Mouse (Mus musculus) hindbrain, postnatal 0 days (tissue): ENCODE data around the gene Rpl34. TPM values are rescaled to one million over a fixed set of nuclear protein-coding genes. Genes with fewer than 3 reads are reported as not detected.

Source experiments
- ATAC-seq: fragments of 200-750 bp; cut with Nextera tagmentation; 2 replicates; pipeline ENCODE4 v1.8.0; 2017; ENCODE audit warnings: mild to moderate bottlenecking, moderate TSS enrichment, moderate library complexity
- DNase-seq: peaks from one replicate; pipeline ENCODE4 v3.0.0-alpha.2; 2015; ENCODE audit warnings: low spot score
- H3K27ac ChIP-seq: fragments of 300-500 bp; sonication (generic); 2 replicates; pipeline ENCODE4 v1.5.1; 2014; ENCODE audit warnings: mild to moderate bottlenecking
- H3K27me3 ChIP-seq: fragments of 300-500 bp; sonication (generic); 2 replicates; pipeline ENCODE4 v1.6.1; 2014; ENCODE audit warnings: low read length, mixed read lengths; ENCODE audit not compliant: insufficient read depth
- H3K36me3 ChIP-seq: fragments of 300-500 bp; sonication (generic); 2 replicates; pipeline ENCODE4 v1.6.1; 2014; ENCODE audit warnings: low read length, mixed read lengths; ENCODE audit not compliant: insufficient read depth
- H3K4me1 ChIP-seq: fragments of 300-500 bp; sonication (generic); 2 replicates; pipeline ENCODE4 v1.6.1; 2014; ENCODE audit warnings: antibody characterized with exemption, low read length, mixed read lengths; ENCODE audit not compliant: insufficient read depth
- H3K4me2 ChIP-seq: fragments of 300-500 bp; sonication (generic); 2 replicates; pipeline ENCODE4 v1.6.1; 2014; ENCODE audit warnings: low read depth, mild to moderate bottlenecking, low read length, moderate library complexity, mixed read lengths
- H3K4me3 ChIP-seq: fragments of 300-500 bp; sonication (generic); 2 replicates; pipeline ENCODE4 v1.5.1; 2014; ENCODE audit warnings: low read length
- H3K9ac ChIP-seq: fragments of 300-500 bp; sonication (generic); replicated peaks from 2 replicates; pipeline ENCODE4 v1.6.1; 2014; ENCODE audit warnings: mild to moderate bottlenecking, low read length, moderate library complexity, mixed read lengths
- H3K9me3 ChIP-seq: fragments of 300-500 bp; sonication (generic); 2 replicates; pipeline ENCODE4 v1.6.1; 2016; ENCODE audit warnings: low read length, mixed read lengths
- CTCF ChIP-seq: IDR thresholded peaks from 2 replicates; pipeline ENCODE4 v1.5.1; 2016; ENCODE audit warnings: antibody characterized with exemption, control low read depth, low read depth
- WGBS: fragments of 180-500 bp; shearing (Covaris S2); extraction: QIAGEN DNeasy Blood & Tissue Kit; methylation state at CpG from one replicate; pipeline ENCODE4 v1.1.7; 2014; 5-methylcytosine and 5-hydroxymethylcytosine counted together
- polyA plus RNA-seq: library from polyadenylated mRNA; unstranded; fragments of >200 nt; fragmentation: Nextera tagmentation; extraction: Ambion mirVana; gene quantifications from 2 replicates; pipeline ENCODE4 v1.2.1, GENCODE M21; 2015
- total RNA-seq: library from RNA; depleted of rRNA; stranded (reverse); fragments of >200 nt; gene quantifications from 2 replicates; pipeline ENCODE4 v1.2.3, GENCODE M21; 2014

The Rpl34 gene
- total and polyA plus RNA-seq, 2 experiments from 2014 or later: 543 to 622 TPM

DNA sequence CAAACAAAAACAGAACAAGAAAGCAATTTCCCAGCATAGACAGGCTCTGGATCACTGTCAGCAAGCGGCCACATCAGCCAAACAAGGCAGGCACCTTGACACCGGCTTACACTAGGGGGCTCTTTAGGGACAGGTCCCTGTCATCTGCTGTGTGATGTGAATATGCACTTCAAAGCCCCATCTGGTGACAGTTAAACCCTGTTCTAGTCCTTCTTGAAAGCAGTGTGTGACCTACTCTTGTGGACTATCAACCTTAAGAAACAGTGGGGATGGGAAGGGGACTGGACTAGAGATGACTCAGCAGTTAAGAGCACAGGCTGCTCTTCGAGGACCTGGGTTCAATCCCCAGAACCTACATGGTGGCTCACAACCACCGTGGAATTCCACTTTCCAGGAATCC lies 32.6 kb downstream of the Rpl34 start:
- Histone ChIP-seq H3K27me3 (no peaks in the 10 kb centered on the region), H3K4me3 (no peak overlapping the region), H3K4me2 (no peak overlapping the region), H3K27ac (no peak overlapping the region), H3K9ac (no peak overlapping the region), H3K9me3 (no peaks in the 10 kb centered on the region), H3K36me3 (peaks cover 25% of the 10 kb centered on the region), H3K4me1 (no peaks in the 10 kb centered on the region)
- DNase-seq: no peak
- 75% methylated on average over 4 of the region's 4 CpGs for WGBS
- peak; percentile 10; the same call in 1 of the 2 replicates for TF ChIP-seq CTCF
- no peak for ATAC-seq

DNA sequence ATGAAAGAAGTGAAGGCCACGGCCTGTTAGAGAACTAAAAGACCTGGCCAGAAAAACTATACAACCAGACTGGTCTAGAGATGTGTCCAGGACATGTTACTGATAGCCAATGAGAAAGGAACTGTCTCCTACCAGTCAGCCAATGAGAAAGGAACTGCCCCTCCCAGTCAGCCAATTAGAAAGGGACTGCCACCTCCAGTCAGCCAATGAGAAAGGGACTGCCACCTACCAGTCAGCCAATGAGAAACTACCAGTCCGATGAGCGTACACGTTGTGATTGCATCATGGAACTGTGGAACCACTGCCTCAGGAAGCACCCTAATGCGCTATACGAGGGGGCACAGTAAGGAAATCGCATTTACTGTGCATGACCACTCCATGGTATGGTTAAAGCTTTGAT lies 35.5 kb downstream of the Rpl34 start:
- ATAC-seq (peak; percentile 2; the same call in 1 of the 2 replicates), DNase-seq (no peak)
- Histone ChIP-seq H3K4me2 (no peak overlapping the region), H3K36me3 (peaks cover 11% of the 10 kb centered on the region), H3K9ac (no peak overlapping the region), H3K4me1 (0 out of 2 replicates have a peak, but pooled peaks cover 3% of the 10 kb centered on the region), H3K27me3 (no peaks in the 10 kb centered on the region), H3K4me3 (no peak overlapping the region), H3K9me3 (no peaks in the 10 kb centered on the region), H3K27ac (no peak overlapping the region)
- TF ChIP-seq CTCF: no peak
- WGBS: 93% methylated on average over 7 of the region's 7 CpGs

GRCm38 (mm10) chr3:130694041-130694593 lies 36.1 kb downstream of the Rpl34 start:
- no peak overlapping the region for H3K4me3 ChIP-seq
- no peak overlapping the region for H3K27ac ChIP-seq
- ATAC-seq (no peak), DNase-seq (peak; percentile 75)
- no peaks in the 10 kb centered on the region for H3K27me3 ChIP-seq
- WGBS: 69% methylated on average over 9 of the region's 9 CpGs
- TF ChIP-seq CTCF: peak; percentile 80
- no peak overlapping the region for H3K4me2 ChIP-seq
- H3K36me3 ChIP-seq: peaks cover 6% of the 10 kb centered on the region; the same call in 1 of the 2 replicates
- H3K4me1 ChIP-seq: 0 out of 2 replicates have a peak, but pooled peaks cover 3% of the 10 kb centered on the region
- no peak overlapping the region for H3K9ac ChIP-seq
- H3K9me3 ChIP-seq: no peaks in the 10 kb centered on the region

DNA sequence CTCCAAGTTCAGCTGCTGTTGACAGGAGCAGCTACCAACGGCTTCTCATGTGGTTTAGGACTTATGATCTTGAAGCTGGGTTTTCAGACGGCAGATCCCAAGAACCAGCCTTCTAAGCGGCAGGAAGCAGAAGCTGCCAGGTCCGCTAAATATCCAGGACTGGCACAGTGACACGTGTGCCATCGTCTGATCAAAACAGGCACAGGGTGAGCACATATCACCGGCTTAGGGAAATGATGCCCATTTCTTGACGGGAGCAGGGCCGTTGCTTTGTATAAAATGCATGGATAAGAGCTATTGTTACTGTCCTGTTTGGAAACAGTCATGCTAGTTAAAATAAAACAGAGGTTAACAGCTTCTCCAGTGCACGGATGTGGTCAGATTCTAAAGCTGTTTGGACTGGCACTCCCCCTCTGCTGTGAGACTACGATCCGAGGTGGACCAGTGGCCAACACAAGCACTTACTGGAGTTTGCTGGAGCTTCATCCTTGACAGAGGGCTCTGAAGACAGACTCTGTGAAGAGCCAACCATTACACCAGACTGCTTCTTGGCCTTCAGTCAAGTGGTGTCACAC lies 38.5 kb downstream of the Rpl34 start:
- 25% methylated on average over 12 of the region's 12 CpGs for WGBS
- no peak for TF ChIP-seq CTCF
- 0 out of 2 replicates have a peak, but pooled peaks have one; percentile 15 for ATAC-seq
- no peak overlapping the region for H3K27ac ChIP-seq
- H3K36me3 ChIP-seq: no peaks in the 10 kb centered on the region; the same call in 1 of the 2 replicates
- H3K4me1 ChIP-seq: 0 out of 2 replicates have a peak, but pooled peaks cover 3% of the 10 kb centered on the region
- 0 out of 2 replicates have a peak overlapping the region, but pooled peaks have one; percentile 37 for H3K9ac ChIP-seq
- no peak for DNase-seq
- H3K9me3 ChIP-seq: no peaks in the 10 kb centered on the region
- peak overlapping the region; percentile 71 for H3K4me2 ChIP-seq
- no peaks in the 10 kb centered on the region for H3K27me3 ChIP-seq
- H3K4me3 ChIP-seq: peak overlapping the region; percentile 31

- Histone ChIP-seq H3K27me3 (no peaks in the 10 kb centered on the region), H3K36me3 (no peaks in the 10 kb centered on the region; the same call in 1 of the 2 replicates), H3K4me1 (0 out of 2 replicates have a peak, but pooled peaks cover 3% of the 10 kb centered on the region), H3K4me2 (peak overlapping the region; percentile 71), H3K27ac (no peak overlapping the region), H3K9ac (0 out of 2 replicates have a peak overlapping the region, but pooled peaks have one; percentile 37), H3K4me3 (peak overlapping the region; percentile 31), H3K9me3 (no peaks in the 10 kb centered on the region)
- ATAC-seq (0 out of 2 replicates have a peak, but pooled peaks have one; percentile 30), DNase-seq (peak; percentile 55)
- peak; percentile 62 for TF ChIP-seq CTCF
- 15% methylated on average over 20 of the region's 20 CpGs for WGBS
Observed at GRCm38 (mm10) chr3:130690834-130691595, 39.2 kb downstream of the Rpl34 start.

GRCm38 (mm10) chr3:130689630-130690029 lies 40.6 kb downstream of the Rpl34 start:
- Histone ChIP-seq H3K36me3 (no peaks in the 10 kb centered on the region), H3K27ac (no peak overlapping the region), H3K9me3 (no peaks in the 10 kb centered on the region), H3K4me1 (0 out of 2 replicates have a peak, but pooled peaks cover 3% of the 10 kb centered on the region), H3K4me2 (peak overlapping the region; percentile 33; the same call in 1 of the 2 replicates), H3K27me3 (no peaks in the 10 kb centered on the region), H3K9ac (no peak overlapping the region), H3K4me3 (no peak overlapping the region)
- DNase-seq (peak; percentile 95), ATAC-seq (peak; percentile 74)
- peak; percentile 94 for TF ChIP-seq CTCF
- WGBS: 18% methylated on average over 12 of the region's 12 CpGs
